Mouse (Mus musculus): ENCODE data around the gene Adcy1. TPM values are rescaled to one million over a fixed set of nuclear protein-coding genes. Genes with fewer than 3 reads are reported as not detected.
A peak's percentile ranks its signal among the peaks of the same experiment; 100 is the strongest.

Gene Adcy1
- polyA plus RNA-seq, 1 experiment from 2014 or later, result 2.0 TPM

GRCm38 (mm10) chr11:7053710-7054109 is 9.6 kb upstream of the Adcy1 start:
- DNase-seq (ENCODE audit: low spot score), result no peak
- Histone ChIP-seq H3K9ac (ENCODE audit: low read length) (no peak overlapping the region), H3K27ac (ENCODE audit: low read depth, low read length) (no peak overlapping the region), H3K4me3 (ENCODE audit: low read depth, low read length) (no peak overlapping the region), H3K36me3 (ENCODE audit: control insufficient read depth, insufficient read depth, low read length) (no peaks in the 10 kb centered on the region), H3K9me3 (ENCODE audit: control insufficient read depth, low read length) (no peaks in the 10 kb centered on the region), H3K4me1 (ENCODE audit: control insufficient read depth, insufficient read depth, low read length) (peaks cover 2% of the 10 kb centered on the region; the same call in 1 of the 2 replicates), H3K27me3 (ENCODE audit: control insufficient read depth, insufficient read depth, low read length) (peaks cover 5% of the 10 kb centered on the region; the same call in 1 of the 2 replicates), H3K4me2 (ENCODE audit: low read depth) (no peak overlapping the region)
- ATAC-seq (ENCODE audit: insufficient read depth, low FRiP score, low TSS enrichment), result no peak
- 93% methylated on average over 4 of the region's 4 CpGs for WGBS

DNA sequence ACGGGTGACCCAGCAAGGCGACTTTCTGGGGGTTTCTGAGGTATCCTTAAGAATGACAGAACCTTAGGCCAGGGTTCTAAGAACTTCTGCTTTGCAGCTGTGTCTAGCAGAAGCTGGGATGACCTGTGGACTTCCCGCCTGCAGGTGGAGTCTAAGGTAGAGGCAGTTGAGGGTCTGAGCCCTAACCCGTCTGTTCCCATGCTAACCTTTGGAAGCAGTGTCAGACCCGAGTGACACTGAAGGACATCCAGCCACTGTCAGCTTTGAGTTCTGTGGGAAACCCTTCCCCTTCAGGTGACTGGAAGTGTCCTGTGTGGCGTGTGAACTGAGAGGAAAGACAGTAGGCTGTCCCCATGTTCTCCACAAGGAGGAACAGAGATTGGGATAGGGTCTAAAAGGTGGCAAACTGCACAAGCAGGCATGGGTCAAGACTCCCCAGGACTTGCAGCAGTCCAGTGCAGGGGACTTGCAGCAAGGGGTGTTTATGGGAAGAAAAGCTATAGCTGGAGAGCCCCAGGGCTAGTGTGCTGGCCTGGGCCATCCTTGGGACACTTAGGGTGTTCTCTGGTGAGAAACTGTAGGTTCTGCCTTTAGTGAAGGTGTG is 8.5 kb upstream of the Adcy1 start:
- Histone ChIP-seq H3K27ac (ENCODE audit: low read depth, low read length) (no peak overlapping the region), H3K27me3 (ENCODE audit: control insufficient read depth, insufficient read depth, low read length) (peaks cover 5% of the 10 kb centered on the region; the same call in 1 of the 2 replicates), H3K9me3 (ENCODE audit: control insufficient read depth, low read length) (no peaks in the 10 kb centered on the region), H3K4me1 (ENCODE audit: control insufficient read depth, insufficient read depth, low read length) (peaks cover 2% of the 10 kb centered on the region; the same call in 1 of the 2 replicates), H3K36me3 (ENCODE audit: control insufficient read depth, insufficient read depth, low read length) (no peaks in the 10 kb centered on the region), H3K9ac (ENCODE audit: low read length) (no peak overlapping the region), H3K4me3 (ENCODE audit: low read depth, low read length) (no peak overlapping the region), H3K4me2 (ENCODE audit: low read depth) (no peak overlapping the region)
- 72% methylated on average over 6 of the region's 6 CpGs for WGBS
- no peak for DNase-seq (ENCODE audit: low spot score)
- no peak for ATAC-seq (ENCODE audit: insufficient read depth, low FRiP score, low TSS enrichment)

DNA sequence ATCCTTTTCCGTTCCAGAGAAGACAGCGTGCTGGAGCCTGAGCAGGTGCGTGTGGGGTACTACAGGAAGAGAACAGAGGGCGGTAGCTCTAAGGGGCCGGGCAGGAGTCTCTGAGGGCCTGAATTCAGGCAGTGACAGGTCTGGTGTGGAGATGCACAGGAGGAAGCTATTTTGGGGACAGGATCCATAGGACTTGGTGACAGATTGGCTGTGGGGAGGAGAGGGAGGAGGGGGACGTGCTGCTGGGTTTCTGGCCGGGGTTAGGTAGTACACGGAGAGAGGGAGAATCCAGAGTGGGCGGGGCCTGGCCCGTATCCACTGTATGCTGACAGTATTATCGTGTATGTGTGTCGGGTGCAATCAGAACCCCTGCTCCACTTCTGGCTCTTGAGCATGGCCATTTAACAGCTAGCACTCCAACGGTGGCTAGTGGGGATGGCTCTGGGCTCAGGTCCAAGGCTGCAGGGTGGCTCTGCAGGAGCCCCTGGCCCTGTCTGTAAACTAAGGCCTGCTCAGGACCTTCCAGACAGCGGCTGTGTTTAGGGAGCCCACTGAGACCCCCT is 7.8 kb upstream of the Adcy1 start:
- H3K4me1 ChIP-seq (ENCODE audit: control insufficient read depth, insufficient read depth, low read length), result peaks cover 2% of the 10 kb centered on the region; the same call in 1 of the 2 replicates
- H3K9ac ChIP-seq (ENCODE audit: low read length), result no peak overlapping the region
- H3K9me3 ChIP-seq (ENCODE audit: control insufficient read depth, low read length), result no peaks in the 10 kb centered on the region
- H3K27ac ChIP-seq (ENCODE audit: low read depth, low read length), result no peak overlapping the region
- H3K27me3 ChIP-seq (ENCODE audit: control insufficient read depth, insufficient read depth, low read length), result peaks cover 5% of the 10 kb centered on the region; the same call in 1 of the 2 replicates
- no peaks in the 10 kb centered on the region for H3K36me3 ChIP-seq (ENCODE audit: control insufficient read depth, insufficient read depth, low read length)
- no peak overlapping the region for H3K4me3 ChIP-seq (ENCODE audit: low read depth, low read length)
- no peak overlapping the region for H3K4me2 ChIP-seq (ENCODE audit: low read depth)
- 28% methylated on average over 14 of the region's 14 CpGs for WGBS
- ATAC-seq (ENCODE audit: insufficient read depth, low FRiP score, low TSS enrichment) (peak; percentile 48; the same call in 1 of the 2 replicates), DNase-seq (ENCODE audit: low spot score) (no peak)

DNA sequence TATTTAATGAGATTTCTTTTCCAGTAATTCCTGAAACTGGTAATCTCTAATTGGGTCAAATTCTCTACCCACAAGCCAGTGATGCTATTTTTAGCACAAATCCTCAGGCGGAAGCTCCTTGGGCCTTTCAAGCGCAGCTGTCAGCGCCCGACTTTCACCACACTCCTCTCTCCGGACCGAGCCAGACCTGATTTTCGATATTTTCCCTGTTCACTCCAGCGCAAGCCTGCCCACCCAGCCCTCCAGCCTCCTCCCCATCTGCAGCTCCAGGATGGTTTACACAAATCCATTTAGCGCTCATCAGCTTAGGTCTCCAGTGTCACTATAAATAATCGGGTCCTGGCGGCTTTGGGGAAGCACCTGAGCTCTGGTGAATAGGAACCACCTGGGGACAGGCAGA is 7.2 kb upstream of the Adcy1 start:
- WGBS, result 29% methylated on average over 11 of the region's 11 CpGs
- Histone ChIP-seq H3K9ac (ENCODE audit: low read length) (no peak overlapping the region), H3K4me1 (ENCODE audit: control insufficient read depth, insufficient read depth, low read length) (peaks cover 2% of the 10 kb centered on the region; the same call in 1 of the 2 replicates), H3K27ac (ENCODE audit: low read depth, low read length) (no peak overlapping the region), H3K36me3 (ENCODE audit: control insufficient read depth, insufficient read depth, low read length) (no peaks in the 10 kb centered on the region), H3K4me2 (ENCODE audit: low read depth) (no peak overlapping the region), H3K27me3 (ENCODE audit: control insufficient read depth, insufficient read depth, low read length) (peaks cover 5% of the 10 kb centered on the region; the same call in 1 of the 2 replicates), H3K9me3 (ENCODE audit: control insufficient read depth, low read length) (no peaks in the 10 kb centered on the region), H3K4me3 (ENCODE audit: low read depth, low read length) (no peak overlapping the region)
- ATAC-seq (ENCODE audit: insufficient read depth, low FRiP score, low TSS enrichment), result no peak
- DNase-seq (ENCODE audit: low spot score), result no peak

- DNase-seq (ENCODE audit: low spot score) (no peak), ATAC-seq (ENCODE audit: insufficient read depth, low FRiP score, low TSS enrichment) (no peak)
- Histone ChIP-seq H3K4me3 (ENCODE audit: low read depth, low read length) (no peak overlapping the region), H3K27me3 (ENCODE audit: control insufficient read depth, insufficient read depth, low read length) (peaks cover 10% of the 10 kb centered on the region), H3K36me3 (ENCODE audit: control insufficient read depth, insufficient read depth, low read length) (no peaks in the 10 kb centered on the region), H3K9ac (ENCODE audit: low read length) (no peak overlapping the region), H3K4me2 (ENCODE audit: low read depth) (no peak overlapping the region), H3K9me3 (ENCODE audit: control insufficient read depth, low read length) (no peaks in the 10 kb centered on the region), H3K27ac (ENCODE audit: low read depth, low read length) (no peak overlapping the region), H3K4me1 (ENCODE audit: control insufficient read depth, insufficient read depth, low read length) (peaks cover 2% of the 10 kb centered on the region; the same call in 1 of the 2 replicates)
- 86% methylated on average over 7 of the region's 7 CpGs for WGBS
Measured at GRCm38 (mm10) chr11:7057781-7058180, 5.5 kb upstream of the Adcy1 start.

DNA sequence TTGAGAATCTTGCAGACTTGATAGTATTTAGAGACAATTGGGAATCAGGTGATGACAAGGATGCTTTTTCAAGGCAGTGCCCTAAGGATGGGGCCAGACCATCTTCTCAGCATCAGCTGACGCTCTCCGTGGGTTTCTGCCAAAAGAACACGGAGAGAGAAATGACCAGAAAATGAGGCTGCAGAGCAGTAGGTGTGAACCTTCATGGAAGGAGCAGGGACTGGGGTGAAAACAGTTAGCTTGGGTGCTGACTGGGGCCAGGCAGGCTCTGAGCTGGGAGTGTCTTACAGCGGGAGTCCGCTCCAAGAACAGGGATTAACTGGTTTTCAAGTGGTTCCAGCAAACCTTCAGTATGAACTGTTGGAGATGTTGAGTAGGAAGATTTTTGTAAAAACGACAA is 1.3 kb upstream of the Adcy1 start:
- 39% methylated on average over 6 of the region's 6 CpGs for WGBS
- H3K9ac ChIP-seq (ENCODE audit: low read length), result no peak overlapping the region
- no peak overlapping the region for H3K27ac ChIP-seq (ENCODE audit: low read depth, low read length)
- ATAC-seq (ENCODE audit: insufficient read depth, low FRiP score, low TSS enrichment) (no peak), DNase-seq (ENCODE audit: low spot score) (no peak)
- H3K4me3 ChIP-seq (ENCODE audit: low read depth, low read length), result no peak overlapping the region
- H3K9me3 ChIP-seq (ENCODE audit: control insufficient read depth, low read length), result no peaks in the 10 kb centered on the region
- no peak overlapping the region for H3K4me2 ChIP-seq (ENCODE audit: low read depth)
- H3K27me3 ChIP-seq (ENCODE audit: control insufficient read depth, insufficient read depth, low read length), result peaks cover 27% of the 10 kb centered on the region
- peaks cover 9% of the 10 kb centered on the region; the same call in 1 of the 2 replicates for H3K4me1 ChIP-seq (ENCODE audit: control insufficient read depth, insufficient read depth, low read length)
- H3K36me3 ChIP-seq (ENCODE audit: control insufficient read depth, insufficient read depth, low read length), result no peaks in the 10 kb centered on the region

DNA sequence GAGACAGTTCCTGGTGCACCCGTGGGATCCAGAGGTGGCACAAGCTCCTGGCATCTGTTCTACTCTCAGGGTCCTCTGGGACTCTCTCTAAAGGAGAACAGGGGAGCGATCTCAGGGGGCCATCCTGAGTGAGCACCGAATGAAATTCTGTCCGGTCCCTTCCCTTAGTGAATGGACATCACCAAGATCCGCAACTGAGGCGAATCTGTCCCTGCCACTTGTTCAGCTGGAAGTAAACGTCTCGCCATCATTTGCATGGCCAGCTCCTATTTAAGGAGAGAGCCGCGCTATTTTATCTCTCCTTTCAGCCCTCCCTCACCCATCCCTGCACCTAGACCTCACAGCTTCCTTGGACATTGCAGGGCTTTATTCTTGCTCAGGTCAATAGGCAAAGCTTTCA is 723 bp upstream of the Adcy1 start:
- Histone ChIP-seq H3K27me3 (ENCODE audit: control insufficient read depth, insufficient read depth, low read length) (peaks cover 26% of the 10 kb centered on the region), H3K36me3 (ENCODE audit: control insufficient read depth, insufficient read depth, low read length) (no peaks in the 10 kb centered on the region), H3K4me2 (ENCODE audit: low read depth) (peak overlapping the region; percentile 81), H3K9me3 (ENCODE audit: control insufficient read depth, low read length) (no peaks in the 10 kb centered on the region), H3K27ac (ENCODE audit: low read depth, low read length) (no peak overlapping the region), H3K9ac (ENCODE audit: low read length) (no peak overlapping the region), H3K4me3 (ENCODE audit: low read depth, low read length) (peak overlapping the region; percentile 56), H3K4me1 (ENCODE audit: control insufficient read depth, insufficient read depth, low read length) (peaks cover 9% of the 10 kb centered on the region; the same call in 1 of the 2 replicates)
- 10% methylated on average over 10 of the region's 10 CpGs for WGBS
- ATAC-seq (ENCODE audit: insufficient read depth, low FRiP score, low TSS enrichment), result no peak
- DNase-seq (ENCODE audit: low spot score), result no peak

DNA sequence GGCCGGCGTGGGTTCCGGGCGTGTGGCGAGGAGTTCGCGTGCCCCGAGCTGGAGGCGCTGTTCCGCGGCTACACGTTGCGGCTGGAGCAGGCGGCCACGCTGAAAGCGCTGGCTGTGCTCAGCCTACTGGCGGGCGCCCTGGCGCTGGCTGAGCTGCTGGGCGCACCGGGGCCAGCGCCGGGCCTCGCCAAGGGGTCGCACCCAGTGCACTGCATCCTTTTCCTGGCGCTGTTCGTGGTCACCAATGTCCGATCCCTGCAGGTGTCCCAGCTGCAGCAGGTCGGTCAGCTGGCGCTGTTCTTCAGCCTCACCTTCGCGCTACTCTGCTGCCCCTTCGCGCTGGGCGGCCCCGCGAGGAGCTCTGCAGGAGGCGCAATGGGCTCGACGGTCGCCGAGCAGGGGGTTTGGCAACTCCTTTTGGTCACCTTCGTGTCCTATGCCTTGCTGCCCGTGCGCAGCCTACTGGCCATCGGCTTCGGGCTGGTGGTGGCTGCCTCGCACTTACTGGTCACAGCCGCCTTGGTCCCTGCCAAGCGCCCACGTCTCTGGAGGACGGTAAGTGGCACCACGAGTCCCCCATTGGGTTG is 485 bp downstream of the Adcy1 start:
- Histone ChIP-seq H3K9me3 (ENCODE audit: control insufficient read depth, low read length) (no peaks in the 10 kb centered on the region), H3K27me3 (ENCODE audit: control insufficient read depth, insufficient read depth, low read length) (peaks cover 26% of the 10 kb centered on the region), H3K36me3 (ENCODE audit: control insufficient read depth, insufficient read depth, low read length) (no peaks in the 10 kb centered on the region), H3K27ac (ENCODE audit: low read depth, low read length) (no peak overlapping the region), H3K9ac (ENCODE audit: low read length) (peak overlapping the region; percentile 50), H3K4me3 (ENCODE audit: low read depth, low read length) (peak overlapping the region; percentile 56), H3K4me2 (ENCODE audit: low read depth) (peak overlapping the region; percentile 92), H3K4me1 (ENCODE audit: control insufficient read depth, insufficient read depth, low read length) (peaks cover 9% of the 10 kb centered on the region; the same call in 1 of the 2 replicates)
- peak; percentile 70 for ATAC-seq (ENCODE audit: insufficient read depth, low FRiP score, low TSS enrichment)
- WGBS, result 1% methylated on average over 45 of the region's 53 CpGs
- DNase-seq (ENCODE audit: low spot score), result peak; percentile 69

Measured in neural tube, embryonic 11.5 days (tissue).